Mouse (Mus musculus) lung, adult 2 months (tissue): ENCODE measurements around the gene Kcna1.

ENCODE experiments used
- CTCF ChIP-seq: fragments of 200-500 bp; IDR thresholded peaks from 2 replicates; pipeline ENCODE4 v1.5.1; 2011; ENCODE audit warnings: mild to moderate bottlenecking, low read length, control low read depth; ENCODE audit not compliant: insufficient read depth
- POLR2A ChIP-seq: fragments of 200-500 bp; IDR thresholded peaks from 2 replicates; pipeline ENCODE4 v1.6.1; 2011; ENCODE audit warnings: low read depth, mild to moderate bottlenecking, control low read depth, low read length, borderline replicate concordance; ENCODE audit errors: extremely low read depth

DNA sequence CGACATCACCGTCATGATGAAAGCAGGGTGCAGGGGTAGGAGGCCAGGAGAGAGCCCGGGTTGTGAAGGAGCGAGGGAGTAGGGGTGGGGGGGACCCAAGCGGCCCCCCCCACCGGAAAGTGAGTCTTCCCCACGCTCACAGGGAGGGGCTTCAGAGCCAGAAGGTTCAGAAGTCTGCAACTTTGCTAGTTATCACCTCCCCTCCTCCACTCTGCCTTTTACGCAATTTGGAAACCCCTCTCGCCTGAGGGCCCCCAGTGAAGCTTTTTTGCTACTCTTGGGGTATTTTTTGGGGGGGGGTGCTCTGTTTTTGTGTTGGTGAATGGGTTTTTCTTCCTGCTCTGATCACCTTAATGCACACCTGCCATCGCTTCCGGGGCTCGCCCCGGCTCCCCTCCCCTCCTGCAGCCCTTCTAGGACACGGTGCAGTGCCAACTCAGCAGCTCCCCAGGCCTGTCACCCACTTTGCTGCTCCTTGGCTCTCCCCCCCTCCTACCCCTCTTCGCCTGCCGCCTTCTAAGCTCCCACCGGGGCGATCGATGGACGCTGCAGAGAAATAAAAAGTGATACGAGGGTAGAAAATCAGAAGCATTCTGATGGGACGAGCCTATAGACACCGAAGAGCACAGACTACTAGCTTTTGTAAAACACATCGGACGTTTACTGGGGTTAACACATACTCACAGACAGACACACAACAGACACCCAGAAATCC is 2.7 kb downstream of the Kcna1 start:
- TF ChIP-seq CTCF (no peak), POLR2A (no peak)
